Mouse (Mus musculus): ENCODE measurements at regions not wholly inside any gene's neighbourhood (a gene's known extent, or its start where the extent isn't known, plus 50 kb on each side); places are given as distances from the start of the nearest gene placed in this dataset.

GRCm38 (mm10) chr4:125252228-125252627 lies 124.6 kb upstream of the Zc3h12a start:
- DNase-seq (ENCODE audit: low read depth, low spot score) = no peak
- no peaks in the 10 kb centered on the region for H3K27me3 ChIP-seq (ENCODE audit: control insufficient read depth in 1 of 2, insufficient read depth in 2 of 2, low read length in 2 of 2)
- H3K79me2 ChIP-seq (ENCODE audit: control insufficient read depth, insufficient read depth, low read length, poor library complexity) = no peaks in the 10 kb centered on the region
- no peak overlapping the region for H3K27ac ChIP-seq (ENCODE audit: control insufficient read depth, low read depth, low read length)
- H3K9me3 ChIP-seq (replicated peaks; ENCODE audit: insufficient read depth, low read length) = no peaks in the 10 kb centered on the region
- H3K9ac ChIP-seq (ENCODE audit: control insufficient read depth, low read depth, low read length, poor library complexity, severe bottlenecking) = no peak overlapping the region
- no peaks in the 10 kb centered on the region for H3K4me1 ChIP-seq (ENCODE audit: control insufficient read depth in 1 of 2, insufficient read depth in 2 of 2, low read length in 2 of 2)
- no peaks in the 10 kb centered on the region for H3K36me3 ChIP-seq (ENCODE audit: control insufficient read depth in 1 of 2, insufficient read depth in 2 of 2, low read length in 2 of 2)
- no peak for TF ChIP-seq CTCF (IDR thresholded peaks at IDR 0.05 in 2 of 3, conservative IDR thresholded peaks at IDR 0.05 in 1 of 3; ENCODE audit: control insufficient read depth in 1 of 3, insufficient read depth in 1 of 3, low read depth in 2 of 3, low read length in 3 of 3, poor library complexity in 1 of 3, severe bottlenecking in 1 of 3)
- no peak for TF ChIP-seq ZNF384 (IDR thresholded peaks at IDR 0.05; ENCODE audit: low read depth, low read length)
- no peak for TF ChIP-seq EP300 (IDR thresholded peaks at IDR 0.05; ENCODE audit: low read depth in 1 of 2, low read length in 2 of 2)
- no peak for TF ChIP-seq CHD2 (IDR thresholded peaks at IDR 0.05; ENCODE audit: low read length)
- TF ChIP-seq SMC3 (IDR thresholded peaks at IDR 0.05; ENCODE audit: low read depth, low read length) = no peak
- TF ChIP-seq BHLHE40 (IDR thresholded peaks at IDR 0.05; ENCODE audit: borderline replicate concordance, low read depth, low read length) = no peak
- TF ChIP-seq ETS1 (IDR thresholded peaks at IDR 0.05; ENCODE audit: low read depth, low read length) = no peak
- no peak for TF ChIP-seq MAZ (IDR thresholded peaks at IDR 0.05; ENCODE audit: low read depth, low read length)
- no peak for TF ChIP-seq KAT2A (conservative IDR thresholded peaks at IDR 0.05; ENCODE audit: low read depth, low read length)
- no peak for TF ChIP-seq GABPA (IDR thresholded peaks at IDR 0.05; ENCODE audit: low read depth, low read length)
- TF ChIP-seq E2F4 (IDR thresholded peaks at IDR 0.05; ENCODE audit: borderline replicate concordance, low read depth, low read length) = no peak
- no peak for TF ChIP-seq MXI1 (IDR thresholded peaks at IDR 0.05; ENCODE audit: low read depth, low read length)
- TF ChIP-seq UBTF (IDR thresholded peaks at IDR 0.05; ENCODE audit: borderline replicate concordance, insufficient read depth, low read depth, low read length) = no peak
- no peak for TF ChIP-seq HCFC1 (IDR thresholded peaks at IDR 0.05; ENCODE audit: low read depth, low read length)
- TF ChIP-seq RAD21 (IDR thresholded peaks at IDR 0.05; ENCODE audit: low read depth, low read length) = no peak
- TF ChIP-seq GATA1 (IDR thresholded peaks at IDR 0.05; ENCODE audit: low read depth, low read length) = no peak
- TF ChIP-seq POLR2A (IDR thresholded peaks at IDR 0.05; ENCODE audit: control insufficient read depth in 1 of 2, insufficient read depth in 1 of 2, low read depth in 1 of 2, low read length in 2 of 2, poor library complexity in 1 of 2) = no peak
- no peak for TF ChIP-seq JUND (IDR thresholded peaks at IDR 0.05; ENCODE audit: low read depth, low read length)
- no peak for TF ChIP-seq MYB (IDR thresholded peaks at IDR 0.05; ENCODE audit: low read depth, low read length)
- no peak for TF ChIP-seq ZMIZ1 (IDR thresholded peaks at IDR 0.05; ENCODE audit: low read depth, low read length)
- H3K4me3 ChIP-seq (ENCODE audit: control insufficient read depth in 1 of 2, insufficient read depth in 1 of 2, low read depth in 2 of 2, low read length in 2 of 2) = no peak overlapping the region

- H3K9ac ChIP-seq (ENCODE audit: control insufficient read depth, low read depth, low read length, poor library complexity, severe bottlenecking) = no peak overlapping the region
- DNase-seq (ENCODE audit: low read depth, low spot score) = no peak
- no peaks in the 10 kb centered on the region for H3K27me3 ChIP-seq (ENCODE audit: control insufficient read depth in 1 of 2, insufficient read depth in 2 of 2, low read length in 2 of 2)
- TF ChIP-seq SMC3 (IDR thresholded peaks at IDR 0.05; ENCODE audit: low read depth, low read length) (no peak), RCOR1 (IDR thresholded peaks at IDR 0.05; ENCODE audit: low read depth, low read length) (no peak), NELFE (IDR thresholded peaks at IDR 0.05; ENCODE audit: low read depth, low read length) (no peak), MAZ (IDR thresholded peaks at IDR 0.05; ENCODE audit: low read depth, low read length) (no peak), ZMIZ1 (IDR thresholded peaks at IDR 0.05; ENCODE audit: low read depth, low read length) (no peak), TAL1 (IDR thresholded peaks at IDR 0.05; ENCODE audit: low read length) (no peak), MEF2A (IDR thresholded peaks at IDR 0.05; ENCODE audit: extremely low read depth, insufficient replicate concordance, low read depth, low read length, poor library complexity, severe bottlenecking) (no peak), BHLHE40 (IDR thresholded peaks at IDR 0.05; ENCODE audit: borderline replicate concordance, low read depth, low read length) (no peak), MAX (IDR thresholded peaks at IDR 0.05; ENCODE audit: low read length) (no peak), E2F4 (IDR thresholded peaks at IDR 0.05; ENCODE audit: borderline replicate concordance, low read depth, low read length) (no peak), MXI1 (IDR thresholded peaks at IDR 0.05; ENCODE audit: low read depth, low read length) (no peak), USF1 (IDR thresholded peaks at IDR 0.05; ENCODE audit: low read depth, low read length) (no peak), HCFC1 (IDR thresholded peaks at IDR 0.05; ENCODE audit: low read depth, low read length) (no peak), ZC3H11A (IDR thresholded peaks at IDR 0.05; ENCODE audit: low read depth, low read length) (no peak), TBP (IDR thresholded peaks at IDR 0.05; ENCODE audit: low read depth, low read length) (no peak), KAT2A (conservative IDR thresholded peaks at IDR 0.05; ENCODE audit: low read depth, low read length) (no peak), CTCF (IDR thresholded peaks at IDR 0.05 in 2 of 3, conservative IDR thresholded peaks at IDR 0.05 in 1 of 3; ENCODE audit: control insufficient read depth in 1 of 3, insufficient read depth in 1 of 3, low read depth in 2 of 3, low read length in 3 of 3, poor library complexity in 1 of 3, severe bottlenecking in 1 of 3) (no peak)
- H3K27ac ChIP-seq (ENCODE audit: control insufficient read depth, low read depth, low read length) = no peak overlapping the region
- H3K36me3 ChIP-seq (ENCODE audit: control insufficient read depth in 1 of 2, insufficient read depth in 2 of 2, low read length in 2 of 2) = no peaks in the 10 kb centered on the region
- H3K9me3 ChIP-seq (replicated peaks; ENCODE audit: insufficient read depth, low read length) = no peaks in the 10 kb centered on the region
- H3K79me2 ChIP-seq (ENCODE audit: control insufficient read depth, insufficient read depth, low read length, poor library complexity) = no peaks in the 10 kb centered on the region
- no peaks in the 10 kb centered on the region for H3K4me1 ChIP-seq (ENCODE audit: control insufficient read depth in 1 of 2, insufficient read depth in 2 of 2, low read length in 2 of 2)
- no peak overlapping the region for H3K4me3 ChIP-seq (ENCODE audit: control insufficient read depth in 1 of 2, insufficient read depth in 1 of 2, low read depth in 2 of 2, low read length in 2 of 2)
Observed at GRCm38 (mm10) chr4:125249061-125249460, 121.4 kb upstream of the Zc3h12a start.
